Mouse (Mus musculus) myocyte (in vitro differentiated cells): Measurements from ENCODE around the gene P2ry13. TPM values are rescaled to one million over a fixed set of nuclear protein-coding genes. Genes with fewer than 3 reads are reported as not detected.

ENCODE experiments used
- H3K27me3 ChIP-seq: one replicate; pipeline ENCODE4 v1.6.1; 2011; ENCODE audit not compliant: control insufficient read depth, insufficient read depth, insufficient read length
- H3K36me3 ChIP-seq: one replicate; pipeline ENCODE4 v1.6.1; 2011; ENCODE audit not compliant: control insufficient read depth, insufficient read depth
- H3K4me2 ChIP-seq: one replicate; pipeline ENCODE4 v1.6.1; 2011; ENCODE audit warnings: low read depth, control low read depth
- H3K4me3 ChIP-seq: one replicate; pipeline ENCODE4 v1.5.1; 2011; ENCODE audit warnings: mild to moderate bottlenecking, control low read depth, moderate library complexity
- H3K79me2 ChIP-seq: one replicate; pipeline ENCODE4 v1.6.1; 2011; ENCODE audit not compliant: control insufficient read depth, insufficient read depth
- H3ac ChIP-seq: one replicate; pipeline ENCODE4 v1.6.1; 2011; ENCODE audit not compliant: control insufficient read depth, insufficient read length
- CEBPB ChIP-seq: IDR thresholded peaks from 2 replicates; pipeline ENCODE4 v1.6.1; 2011; ENCODE audit warnings: mild to moderate bottlenecking, moderate library complexity; ENCODE audit not compliant: poor library complexity, insufficient read depth, severe bottlenecking
- E2F4 ChIP-seq: IDR thresholded peaks from one replicate; pipeline ENCODE4 v1.6.1; 2011; ENCODE audit warnings: mild to moderate bottlenecking, control low read depth, moderate library complexity; ENCODE audit not compliant: insufficient read depth
- MAX ChIP-seq: IDR thresholded peaks from one replicate; pipeline ENCODE4 v1.6.1; 2011; ENCODE audit warnings: low read depth, mild to moderate bottlenecking, control low read depth
- MYOD1 ChIP-seq, 3 experiments: IDR thresholded peaks; one replicate each; pipeline ENCODE4 v1.6.1; 2011; ENCODE audit warnings: control low read depth in 2 of 3, low read depth in 2 of 3, mild to moderate bottlenecking in 2 of 3, moderate library complexity in 1 of 3; ENCODE audit not compliant: insufficient read length in 2 of 3, control insufficient read depth in 1 of 3
- MYOG ChIP-seq, 3 experiments: IDR thresholded peaks; one replicate each; pipeline ENCODE4 v1.6.1; 2011; ENCODE audit warnings: control low read depth in 2 of 3, low read depth in 2 of 3, mild to moderate bottlenecking in 2 of 3; ENCODE audit not compliant: insufficient read length in 2 of 3, control insufficient read depth in 1 of 3, insufficient read depth in 1 of 3
- POLR2A ChIP-seq: IDR thresholded peaks from one replicate; pipeline ENCODE4 v1.6.1; 2011; ENCODE audit warnings: low read depth, mild to moderate bottlenecking, control low read depth, moderate library complexity; ENCODE audit not compliant: insufficient read length
- POLR2AphosphoS2 ChIP-seq: IDR thresholded peaks from one replicate; pipeline ENCODE4 v1.6.1; 2011; ENCODE audit warnings: low read depth, control low read depth; ENCODE audit not compliant: insufficient read length
- REST ChIP-seq: IDR thresholded peaks from one replicate; pipeline ENCODE4 v1.6.1; 2011; ENCODE audit warnings: mild to moderate bottlenecking, control low read depth, moderate library complexity; ENCODE audit not compliant: insufficient read depth, insufficient read length
- SRF ChIP-seq: IDR thresholded peaks from one replicate; pipeline ENCODE4 v1.6.1; 2011; ENCODE audit warnings: low read depth; ENCODE audit not compliant: control insufficient read depth, insufficient read length
- TCF12 ChIP-seq: IDR thresholded peaks from one replicate; pipeline ENCODE4 v1.6.1; 2011; ENCODE audit warnings: mild to moderate bottlenecking, control low read depth; ENCODE audit not compliant: poor library complexity, insufficient read depth, severe bottlenecking
- TCF3 ChIP-seq: IDR thresholded peaks from one replicate; pipeline ENCODE4 v1.6.1; 2011; ENCODE audit warnings: low read depth, control low read depth; ENCODE audit not compliant: insufficient read length
- USF1 ChIP-seq: IDR thresholded peaks from one replicate; pipeline ENCODE4 v1.6.1; 2011; ENCODE audit warnings: low read depth, mild to moderate bottlenecking, control low read depth, moderate library complexity
- polyA plus RNA-seq: library from polyadenylated mRNA; unstranded; fragments of >200 nt; fragmentation: generic; extraction: Trizol; gene quantifications from one replicate; pipeline ENCODE4 v1.2.1, GENCODE M21; 2012; ENCODE audit warnings: missing spikeins

The P2ry13 gene
- polyA plus RNA-seq, 1 experiment, result not detected

DNA sequence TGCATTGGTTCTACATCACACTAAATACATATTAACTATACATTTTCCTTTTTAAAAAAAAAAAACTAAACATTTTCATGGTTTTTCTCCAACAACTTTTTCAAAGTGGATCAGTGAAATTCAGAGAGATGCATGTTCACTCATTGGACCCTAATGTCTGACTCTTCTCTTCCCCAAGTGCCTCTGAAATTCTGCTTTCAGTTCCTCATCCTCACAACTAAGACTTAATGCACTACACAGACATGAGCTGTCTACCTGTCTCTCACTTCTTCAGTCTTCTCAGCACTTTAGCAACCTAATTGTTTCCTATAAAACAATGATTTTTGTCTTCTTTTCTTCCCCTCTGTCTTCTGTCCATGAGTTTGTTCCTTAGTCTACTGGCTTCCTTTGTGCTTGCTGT lies 14.7 kb upstream of the P2ry13 start:
- no peak overlapping the region for H3ac ChIP-seq
- no peak overlapping the region for H3K4me3 ChIP-seq
- no peaks in the 10 kb centered on the region for H3K36me3 ChIP-seq
- H3K27me3 ChIP-seq, result no peaks in the 10 kb centered on the region
- TF ChIP-seq TCF3 (no peak), POLR2A (no peak), TCF12 (no peak), MYOG (IDR thresholded peaks at IDR 0.05; ENCODE audit: control insufficient read depth in 1 of 3, insufficient read depth in 1 of 3, insufficient read length in 2 of 3, low read depth in 2 of 3) (no peak), REST (no peak), MYOD1 (IDR thresholded peaks at IDR 0.05; ENCODE audit: control insufficient read depth in 1 of 3, insufficient read length in 2 of 3, low read depth in 2 of 3) (no peak), SRF (no peak), E2F4 (no peak), USF1 (no peak), POLR2AphosphoS2 (no peak), MAX (no peak), CEBPB (no peak)
- H3K4me2 ChIP-seq, result no peak overlapping the region
- H3K79me2 ChIP-seq, result no peaks in the 10 kb centered on the region

DNA sequence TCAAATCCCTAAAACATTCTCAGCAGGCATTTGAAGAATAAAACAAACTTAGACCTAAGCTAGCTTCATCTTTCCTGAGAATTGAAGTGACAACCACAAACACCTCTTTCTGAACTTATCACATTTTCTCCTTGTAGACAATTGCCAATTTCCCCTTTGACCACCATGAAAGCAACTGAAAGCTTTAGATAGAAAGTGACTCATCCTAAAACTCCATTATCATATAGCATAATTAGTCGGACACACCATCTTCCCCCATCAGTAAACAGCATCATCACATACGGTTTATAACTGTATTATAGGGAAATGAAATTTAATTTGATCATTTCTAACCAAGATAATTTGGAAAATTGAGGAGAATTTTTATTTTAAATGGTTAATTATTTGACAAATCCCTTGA lies 11.6 kb upstream of the P2ry13 start:
- H3K27me3 ChIP-seq, result no peaks in the 10 kb centered on the region
- no peaks in the 10 kb centered on the region for H3K36me3 ChIP-seq
- H3K4me2 ChIP-seq, result no peak overlapping the region
- TF ChIP-seq SRF (no peak), TCF12 (no peak), E2F4 (no peak), CEBPB (no peak), REST (no peak), POLR2AphosphoS2 (no peak), USF1 (no peak), POLR2A (no peak), MYOD1 (IDR thresholded peaks at IDR 0.05; ENCODE audit: control insufficient read depth in 1 of 3, insufficient read length in 2 of 3, low read depth in 2 of 3) (no peak), MAX (no peak), MYOG (IDR thresholded peaks at IDR 0.05; ENCODE audit: control insufficient read depth in 1 of 3, insufficient read depth in 1 of 3, insufficient read length in 2 of 3, low read depth in 2 of 3) (no peak), TCF3 (no peak)
- H3ac ChIP-seq, result no peak overlapping the region
- no peaks in the 10 kb centered on the region for H3K79me2 ChIP-seq
- no peak overlapping the region for H3K4me3 ChIP-seq

DNA sequence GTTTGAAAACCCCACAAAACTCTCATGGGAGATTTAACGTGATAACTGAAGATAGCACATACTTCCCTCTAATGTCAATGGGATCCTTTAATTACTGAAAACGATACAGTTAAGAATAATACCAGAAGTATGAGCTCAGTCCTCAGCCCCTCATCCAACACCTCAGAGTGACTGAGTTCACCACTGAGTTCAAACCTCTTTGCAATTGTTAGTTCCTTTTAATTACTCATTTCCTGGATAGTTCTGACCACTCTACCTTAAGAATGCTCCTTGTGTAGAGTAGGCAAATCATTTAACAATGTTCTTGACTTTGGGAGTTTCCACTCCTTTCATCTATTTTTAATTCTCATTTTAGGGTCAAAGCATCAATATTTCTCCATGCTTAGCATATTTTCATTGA lies 8.6 kb upstream of the P2ry13 start:
- Histone ChIP-seq H3ac (no peak overlapping the region), H3K36me3 (no peaks in the 10 kb centered on the region), H3K79me2 (no peaks in the 10 kb centered on the region), H3K27me3 (no peaks in the 10 kb centered on the region), H3K4me2 (no peak overlapping the region), H3K4me3 (no peak overlapping the region)
- TF ChIP-seq E2F4 (no peak), POLR2A (no peak), POLR2AphosphoS2 (no peak), MAX (no peak), USF1 (no peak), MYOD1 (IDR thresholded peaks at IDR 0.05; ENCODE audit: control insufficient read depth in 1 of 3, insufficient read length in 2 of 3, low read depth in 2 of 3) (no peak), SRF (no peak)

DNA sequence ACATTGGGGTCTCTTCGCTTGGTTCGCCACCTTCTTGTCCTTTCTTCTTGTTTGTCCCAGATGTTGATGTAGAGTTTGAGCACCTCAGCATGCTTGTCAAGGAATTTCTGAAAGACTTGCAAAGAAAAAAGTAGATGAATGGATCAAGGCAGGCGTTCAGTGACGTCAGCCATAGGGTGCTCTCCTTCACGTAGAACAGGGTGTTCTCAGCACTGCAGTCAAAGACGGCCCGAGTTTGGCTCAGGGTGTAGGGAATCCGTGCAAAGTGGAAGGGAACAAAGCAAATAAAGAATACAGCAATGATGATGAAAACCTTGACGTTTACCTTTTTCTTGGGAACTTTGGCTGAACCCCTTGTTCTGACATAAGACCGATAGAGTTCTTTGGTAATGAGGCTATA lies 6.5 kb upstream of the P2ry13 start:
- Histone ChIP-seq H3K27me3 (no peaks in the 10 kb centered on the region), H3K36me3 (no peaks in the 10 kb centered on the region), H3K4me3 (no peak overlapping the region), H3ac (no peak overlapping the region), H3K79me2 (no peaks in the 10 kb centered on the region), H3K4me2 (no peak overlapping the region)
- TF ChIP-seq CEBPB (no peak), TCF12 (no peak), SRF (no peak), POLR2AphosphoS2 (no peak), USF1 (no peak), MYOG (IDR thresholded peaks at IDR 0.05; ENCODE audit: control insufficient read depth in 1 of 3, insufficient read depth in 1 of 3, insufficient read length in 2 of 3, low read depth in 2 of 3) (no peak), REST (no peak), MAX (no peak), MYOD1 (IDR thresholded peaks at IDR 0.05; ENCODE audit: control insufficient read depth in 1 of 3, insufficient read length in 2 of 3, low read depth in 2 of 3) (no peak), TCF3 (no peak), POLR2A (no peak)

DNA sequence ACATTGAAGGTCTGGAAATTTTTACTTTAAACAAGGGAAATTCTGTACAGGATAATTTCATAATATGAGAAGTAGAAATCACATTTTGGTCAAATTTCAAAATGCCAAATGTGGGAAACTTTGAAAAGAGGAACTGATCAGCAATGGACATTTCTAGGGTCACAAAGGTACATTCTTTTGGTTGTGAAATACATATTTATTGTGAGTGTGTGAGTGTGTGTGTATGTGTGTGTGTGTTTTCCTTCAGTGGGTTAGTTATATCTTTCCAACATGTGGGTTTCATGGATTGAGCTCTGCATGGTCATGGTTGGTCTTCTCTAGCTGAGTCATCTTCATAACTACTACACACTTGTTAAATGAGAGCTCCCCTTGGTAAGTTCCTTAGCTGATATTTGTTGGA lies 1.7 kb upstream of the P2ry13 start:
- Histone ChIP-seq H3K4me2 (no peak overlapping the region), H3K4me3 (no peak overlapping the region), H3K79me2 (no peaks in the 10 kb centered on the region), H3K36me3 (no peaks in the 10 kb centered on the region), H3K27me3 (no peaks in the 10 kb centered on the region), H3ac (no peak overlapping the region)
- TF ChIP-seq SRF, result no peak
- no peak for TF ChIP-seq TCF3
- TF ChIP-seq USF1, result no peak
- TF ChIP-seq E2F4, result no peak
- no peak for TF ChIP-seq MAX
- no peak for TF ChIP-seq CEBPB
- TF ChIP-seq MYOG (IDR thresholded peaks at IDR 0.05; ENCODE audit: control insufficient read depth in 1 of 3, insufficient read depth in 1 of 3, insufficient read length in 2 of 3, low read depth in 2 of 3), result no peak
- no peak for TF ChIP-seq POLR2A
- no peak for TF ChIP-seq MYOD1 (IDR thresholded peaks at IDR 0.05; ENCODE audit: control insufficient read depth in 1 of 3, insufficient read length in 2 of 3, low read depth in 2 of 3)
- TF ChIP-seq TCF12, result no peak
- TF ChIP-seq POLR2AphosphoS2, result no peak
- no peak for TF ChIP-seq REST
